Mouse (Mus musculus) liver, adult 2 months (tissue): Measurements from ENCODE around the gene Nr2f6.

Source experiments
- CTCF ChIP-seq: fragments of 200-500 bp; IDR thresholded peaks from 2 replicates; pipeline ENCODE4 v1.5.1; 2011; ENCODE audit warnings: low read depth, low read length, control low read depth
- POLR2A ChIP-seq: fragments of 200-500 bp; IDR thresholded peaks from 2 replicates; pipeline ENCODE4 v1.6.1; 2011; ENCODE audit warnings: low read length, control low read depth; ENCODE audit not compliant: insufficient read depth; ENCODE audit errors: extremely low read depth

DNA sequence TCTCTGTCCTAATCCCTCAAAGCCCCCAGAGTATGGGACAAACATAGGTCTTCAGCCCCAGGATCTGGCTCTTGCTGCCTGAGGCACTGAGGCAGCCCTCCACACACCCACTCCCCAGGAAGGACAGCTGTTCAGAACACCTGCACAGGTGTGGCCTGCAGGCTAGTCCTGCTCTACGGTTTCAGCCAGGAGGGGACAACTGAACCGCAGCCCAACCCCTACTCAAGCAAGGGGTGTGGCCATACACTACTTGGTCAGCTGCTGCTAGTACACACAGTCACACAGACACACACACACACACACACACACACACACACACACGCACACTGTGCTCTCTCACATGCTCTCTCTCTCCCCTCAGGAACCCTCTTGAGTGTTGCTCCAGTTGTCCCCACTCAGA is 2.1 kb upstream of the Nr2f6 start:
- TF ChIP-seq CTCF: no peak
- no peak for TF ChIP-seq POLR2A
